Comparison of ENCODE assay signal across 13 mouse cellular contexts in the genomic region with DNA sequence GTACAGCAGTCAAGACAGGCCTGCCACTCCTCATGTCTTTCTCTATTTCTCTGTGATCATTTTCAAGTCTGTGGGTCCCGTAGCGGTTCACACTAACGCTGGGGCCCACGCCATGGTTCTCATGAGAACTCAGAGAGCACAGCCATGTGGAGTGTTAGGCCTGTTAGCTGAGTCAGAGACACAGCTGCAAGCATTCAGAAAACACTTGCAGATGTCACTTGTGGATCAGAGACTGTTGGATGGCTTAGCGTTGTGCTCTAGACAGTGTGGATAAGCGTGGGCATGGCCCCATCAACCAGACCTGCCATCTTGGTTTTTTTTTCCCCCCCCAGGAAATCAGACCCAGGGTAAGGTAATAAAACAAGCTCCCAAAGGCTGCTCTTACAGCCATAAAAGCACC.
DNase-seq lines count a peak whose midpoint lies in the region; ATAC-seq lines count a peak whose summit lies in the region.
"Had no signal": no experiment of that assay in that cellular context is flagged by ENCODE, and none has a peak within 500 bp of the region (broad histone marks: within the 10 kb centered on the region; RNA-seq: fewer than 3 reads in every experiment).

No protein-coding gene starts in this region.

- no peak overlapping the region for H3K9ac ChIP-seq in kidney, embryonic 14.5 days (ENCODE audit: low read depth, low read length)
- no peak overlapping the region for H3K9ac ChIP-seq in heart, embryonic 15.5 days
- H3K9ac ChIP-seq in lung, embryonic 15.5 days: no peak overlapping the region
- H3K9ac ChIP-seq: embryonic facial prominence, embryonic 12.5 days had no signal

- H3K4me3 ChIP-seq in kidney, embryonic 14.5 days (ENCODE audit: low read length): no peak overlapping the region
- no peak overlapping the region for H3K4me3 ChIP-seq in heart, embryonic 15.5 days
- H3K4me3 ChIP-seq in lung, embryonic 15.5 days: no peak overlapping the region
- H3K4me3 ChIP-seq: embryonic facial prominence, embryonic 12.5 days had no signal

- peak; percentile 37; the same call in 1 of the 2 replicates for ATAC-seq in kidney, embryonic 14.5 days (ENCODE audit: low FRiP score, low TSS enrichment)
- ATAC-seq in heart, embryonic 15.5 days (replicated peaks; ENCODE audit: insufficient number of reproducible peaks, insufficient read depth, low FRiP score, low read depth): no peak
- peak; percentile 86 for ATAC-seq in lung, embryonic 15.5 days (ENCODE audit: borderline replicate concordance, extremely low read depth, low FRiP score, low TSS enrichment)
- ATAC-seq: forebrain, embryonic 16.5 days had no signal

- H3K4me2 ChIP-seq in kidney, embryonic 14.5 days (replicated peaks; ENCODE audit: low read depth, low read length): no peak overlapping the region
- H3K4me2 ChIP-seq in heart, embryonic 15.5 days: no peak overlapping the region
- H3K4me2 ChIP-seq in lung, embryonic 15.5 days: no peak overlapping the region
- H3K4me2 ChIP-seq: embryonic facial prominence, embryonic 12.5 days had no signal

- H3K27me3 ChIP-seq in kidney, embryonic 14.5 days (ENCODE audit: control insufficient read depth, insufficient read depth, low read length): no peaks in the 10 kb centered on the region
- H3K27me3 ChIP-seq in heart, embryonic 15.5 days: no peaks in the 10 kb centered on the region
- H3K27me3 ChIP-seq in lung, embryonic 15.5 days: no peaks in the 10 kb centered on the region
- H3K27me3 ChIP-seq: CH12.LX; embryonic facial prominence, embryonic 12.5 days had no signal

- peak overlapping the region; percentile 59 for H3K27ac ChIP-seq in kidney, embryonic 14.5 days (ENCODE audit: low read depth, low read length)
- H3K27ac ChIP-seq in heart, embryonic 15.5 days: peak overlapping the region; percentile 3; the same call in 1 of the 2 replicates
- H3K27ac ChIP-seq in lung, embryonic 15.5 days: peak overlapping the region; percentile 47; the same call in 1 of the 2 replicates
- H3K27ac ChIP-seq: embryonic facial prominence, embryonic 12.5 days; macrophage had no signal

- no peak for DNase-seq in kidney, postnatal 36 days
- peak; percentile 39 for DNase-seq in gastrocnemius, postnatal 14 days
- no peak for DNase-seq in yolk sac, embryonic 10.5 days (ENCODE audit: low spot score)
- DNase-seq in cerebellum, adult 9-11 months: no peak
- DNase-seq: adrenal gland, postnatal 25 days; cerebellum, adult 2 months had no signal

- intact Hi-C loops in gastrocnemius, postnatal 14 days (cut with DNase I; ENCODE audit: low total_unique reads): loop anchor here (10.0 kb wide), 1 partner anchor 597 kb away; no protein-coding TSS in a partner anchor

- H3K4me1 ChIP-seq in kidney, embryonic 14.5 days (ENCODE audit: control insufficient read depth, insufficient read depth, low read length): peaks cover 9% of the 10 kb centered on the region
- H3K4me1 ChIP-seq in heart, embryonic 15.5 days (replicated peaks): peaks cover 15% of the 10 kb centered on the region
- peaks cover 6% of the 10 kb centered on the region; the same call in 1 of the 2 replicates for H3K4me1 ChIP-seq in lung, embryonic 15.5 days
- H3K4me1 ChIP-seq: embryonic facial prominence, embryonic 12.5 days had no signal

- no peaks in the 10 kb centered on the region for H3K9me3 ChIP-seq in kidney, embryonic 14.5 days (ENCODE audit: control insufficient read depth, low read length)
- H3K9me3 ChIP-seq in heart, embryonic 15.5 days (replicated peaks): no peaks in the 10 kb centered on the region
- H3K9me3 ChIP-seq in lung, embryonic 15.5 days: no peaks in the 10 kb centered on the region
- H3K9me3 ChIP-seq: embryonic facial prominence, embryonic 12.5 days had no signal

- no peaks in the 10 kb centered on the region; the same call in 1 of the 2 replicates for H3K36me3 ChIP-seq in kidney, embryonic 14.5 days (ENCODE audit: control insufficient read depth, insufficient read depth, low read length)
- H3K36me3 ChIP-seq in heart, embryonic 15.5 days: no peaks in the 10 kb centered on the region
- no peaks in the 10 kb centered on the region for H3K36me3 ChIP-seq in lung, embryonic 15.5 days
- H3K36me3 ChIP-seq: embryonic facial prominence, embryonic 12.5 days had no signal

- 44% methylated on average over 6 of the region's 6 CpGs for whole genome bisulfite sequencing in kidney, embryonic 14.5 days
- WGBS in heart, embryonic 15.5 days: 76% methylated on average over 6 of the region's 6 CpGs
- 47% methylated on average over 6 of the region's 6 CpGs for WGBS in lung, embryonic 15.5 days

Comparison
In these comparisons a context has a peak if more than half of its experiments do, and no peak if none do; other contexts are left out.
1. H3K27ac ChIP-seq: peak in every context shown above with its lines; median percentile 59 in kidney, embryonic 14.5 days; 47 in lung, embryonic 15.5 days; 3 in heart, embryonic 15.5 days.